19 mouse cellular contexts compared by ENCODE assay signal in the genomic region with DNA sequence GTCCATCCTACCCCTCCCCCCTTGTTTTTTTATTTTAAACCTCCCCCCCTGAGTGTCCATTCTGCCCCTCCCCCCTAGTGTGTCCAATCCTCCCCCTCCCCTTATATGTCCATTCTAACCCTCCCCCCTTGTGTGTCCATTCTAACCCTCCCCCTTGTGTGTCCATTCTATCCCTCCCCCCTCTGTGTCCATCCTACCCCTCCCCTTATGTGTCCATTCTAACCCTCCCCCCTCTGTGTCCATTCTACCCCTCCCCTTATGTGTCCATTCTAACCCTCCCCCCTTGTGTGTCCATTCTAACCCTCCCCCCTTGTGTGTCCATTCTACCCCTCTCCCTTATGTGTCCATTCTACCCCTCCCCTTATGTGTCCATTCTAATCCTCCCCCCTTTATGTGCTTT.
"Had no signal": no experiment of that assay in that cellular context is flagged by ENCODE, and none has a peak within 500 bp of the region (broad histone marks: within the 10 kb centered on the region; RNA-seq: fewer than 3 reads in every experiment).

No protein-coding gene starts in this region.

- H3K36me3 ChIP-seq: intestine, embryonic 15.5 days; kidney, embryonic 15.5 days; limb, embryonic 12.5 days; limb, embryonic 15.5 days had no signal

- H3K9me3 ChIP-seq: intestine, embryonic 15.5 days; kidney, embryonic 15.5 days; limb, embryonic 12.5 days; limb, embryonic 15.5 days; midbrain, embryonic 10.5 days; midbrain, embryonic 13.5 days had no signal

- H3K4me3 ChIP-seq: intestine, embryonic 15.5 days; kidney, embryonic 15.5 days; limb, embryonic 12.5 days; limb, embryonic 15.5 days; megakaryocyte, embryonic 14.5 days; midbrain, embryonic 10.5 days; midbrain, embryonic 13.5 days had no signal

- H3K27ac ChIP-seq: intestine, embryonic 15.5 days; kidney, embryonic 15.5 days; limb, embryonic 12.5 days; limb, embryonic 15.5 days; liver, embryonic 14.5 days; midbrain, embryonic 10.5 days; midbrain, embryonic 13.5 days had no signal

- H3K9ac ChIP-seq: intestine, embryonic 15.5 days; kidney, embryonic 15.5 days; limb, embryonic 12.5 days; limb, embryonic 15.5 days; liver, embryonic 14.5 days; liver, postnatal 0 days; lung, embryonic 14.5 days; midbrain, embryonic 13.5 days had no signal

- ATAC-seq: intestine, embryonic 15.5 days; liver, postnatal 0 days; midbrain, embryonic 13.5 days had no signal

- H3K27me3 ChIP-seq: intestine, embryonic 15.5 days; kidney, embryonic 15.5 days; limb, embryonic 12.5 days; limb, embryonic 15.5 days; megakaryocyte, embryonic 14.5 days; midbrain, embryonic 13.5 days had no signal

- H3K4me2 ChIP-seq: intestine, embryonic 15.5 days; kidney, embryonic 15.5 days; limb, embryonic 12.5 days; limb, embryonic 15.5 days; liver, embryonic 11.5 days; lung, embryonic 14.5 days; midbrain, embryonic 13.5 days had no signal

- H3K4me1 ChIP-seq: intestine, embryonic 15.5 days; kidney, embryonic 15.5 days; limb, embryonic 12.5 days; limb, embryonic 15.5 days; megakaryocyte, embryonic 14.5 days; midbrain, embryonic 10.5 days; midbrain, embryonic 13.5 days had no signal

- DNase-seq: kidney, adult 11 months; kidney, adult 8-10 months; kidney, postnatal 10 days; kidney, postnatal 4 days; left cerebral cortex, postnatal 4 days; liver, postnatal 0 days; lung, embryonic 14.5 days; lung, postnatal 36 days; thymus, adult 18-20 months; thymus, postnatal 36 days had no signal
